Mouse (Mus musculus): ENCODE measurements around the gene Morn3. TPM values are rescaled to one million over a fixed set of nuclear protein-coding genes. Genes with fewer than 3 reads are reported as not detected.
A peak's percentile ranks its signal among the peaks of the same experiment; 100 is the strongest.

Gene Morn3
- polyA plus RNA-seq, 1 experiment from 2014 or later = not detected

DNA sequence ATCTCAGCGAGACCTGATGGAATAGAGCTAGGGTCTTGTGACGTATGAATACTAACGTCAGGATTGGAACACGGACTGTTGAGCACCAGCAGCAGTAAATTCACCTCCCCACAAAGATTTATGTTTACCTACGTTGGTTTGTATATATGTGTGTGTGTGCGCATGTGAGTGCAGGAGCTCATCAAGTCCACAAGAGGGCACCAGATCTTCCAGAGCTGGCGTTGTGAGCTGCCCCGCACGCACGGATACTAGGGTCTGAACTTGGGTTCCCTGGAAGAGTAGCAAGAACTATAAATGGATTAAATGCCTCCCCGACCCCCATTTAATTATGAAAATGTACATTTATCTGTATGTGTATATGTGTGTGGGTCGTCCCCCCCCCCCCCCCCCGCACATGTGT lies 33.7 kb upstream of the Morn3 start:
- DNase-seq (ENCODE audit: low spot score) (no peak), ATAC-seq (replicated peaks; ENCODE audit: low FRiP score) (no peak)
- Histone ChIP-seq H3K9ac (ENCODE audit: low read length) (no peak overlapping the region), H3K4me1 (replicated peaks; ENCODE audit: control insufficient read depth, insufficient read depth, low read length) (peaks cover 8% of the 10 kb centered on the region; the same call in 1 of the 2 replicates), H3K9me3 (ENCODE audit: control insufficient read depth, low read length) (peaks cover 3% of the 10 kb centered on the region; the same call in 1 of the 2 replicates), H3K27me3 (ENCODE audit: control insufficient read depth, insufficient read depth, low read length) (no peaks in the 10 kb centered on the region), H3K4me2 (ENCODE audit: low read depth, low read length, severe bottlenecking) (no peak overlapping the region), H3K36me3 (ENCODE audit: control insufficient read depth, insufficient read depth, low read length) (no peaks in the 10 kb centered on the region), H3K27ac (ENCODE audit: low read depth, low read length) (no peak overlapping the region), H3K4me3 (ENCODE audit: low read depth, low read length) (no peak overlapping the region)
- WGBS = 93% methylated on average over 13 of the region's 13 CpGs

GRCm38 (mm10) chr5:123080041-123080440 lies 33.2 kb upstream of the Morn3 start:
- peaks cover 9% of the 10 kb centered on the region; the same call in 1 of the 2 replicates for H3K4me1 ChIP-seq (replicated peaks; ENCODE audit: control insufficient read depth, insufficient read depth, low read length)

GRCm38 (mm10) chr5:123079568-123079967 lies 32.8 kb upstream of the Morn3 start:
- H3K9ac ChIP-seq (ENCODE audit: low read length) = no peak overlapping the region
- no peak for DNase-seq (ENCODE audit: low spot score)
- no peak overlapping the region for H3K4me3 ChIP-seq (ENCODE audit: low read depth, low read length)
- H3K4me1 ChIP-seq (replicated peaks; ENCODE audit: control insufficient read depth, insufficient read depth, low read length) = peaks cover 9% of the 10 kb centered on the region; the same call in 1 of the 2 replicates
- no peaks in the 10 kb centered on the region for H3K36me3 ChIP-seq (ENCODE audit: control insufficient read depth, insufficient read depth, low read length)
- H3K27me3 ChIP-seq (ENCODE audit: control insufficient read depth, insufficient read depth, low read length) = no peaks in the 10 kb centered on the region
- peaks cover 3% of the 10 kb centered on the region; the same call in 1 of the 2 replicates for H3K9me3 ChIP-seq (ENCODE audit: control insufficient read depth, low read length)
- WGBS = 92% methylated on average over 1 of the region's 1 CpGs
- no peak overlapping the region for H3K4me2 ChIP-seq (ENCODE audit: low read depth, low read length, severe bottlenecking)
- no peak for ATAC-seq (replicated peaks; ENCODE audit: low FRiP score)
- H3K27ac ChIP-seq (ENCODE audit: low read depth, low read length) = no peak overlapping the region

More at GRCm38 (mm10) chr5:123080041-123080440, 33.2 kb upstream of the Morn3 start:
- no peak overlapping the region for H3K9ac ChIP-seq (ENCODE audit: low read length)
- no peaks in the 10 kb centered on the region for H3K27me3 ChIP-seq (ENCODE audit: control insufficient read depth, insufficient read depth, low read length)
- H3K27ac ChIP-seq (ENCODE audit: low read depth, low read length) = no peak overlapping the region
- DNase-seq (ENCODE audit: low spot score) (no peak), ATAC-seq (replicated peaks; ENCODE audit: low FRiP score) (no peak)
- peaks cover 3% of the 10 kb centered on the region; the same call in 1 of the 2 replicates for H3K9me3 ChIP-seq (ENCODE audit: control insufficient read depth, low read length)
- H3K4me3 ChIP-seq (ENCODE audit: low read depth, low read length) = no peak overlapping the region
- 88% methylated on average over 8 of the region's 8 CpGs for WGBS
- no peaks in the 10 kb centered on the region for H3K36me3 ChIP-seq (ENCODE audit: control insufficient read depth, insufficient read depth, low read length)
- H3K4me2 ChIP-seq (ENCODE audit: low read depth, low read length, severe bottlenecking) = no peak overlapping the region

GRCm38 (mm10) chr5:123076419-123077281 lies 29.8 kb upstream of the Morn3 start:
- peak overlapping the region; percentile 61 for H3K9ac ChIP-seq (ENCODE audit: low read length)
- peaks cover 3% of the 10 kb centered on the region; the same call in 1 of the 2 replicates for H3K9me3 ChIP-seq (ENCODE audit: control insufficient read depth, low read length)
- no peaks in the 10 kb centered on the region for H3K36me3 ChIP-seq (ENCODE audit: control insufficient read depth, insufficient read depth, low read length)
- H3K4me1 ChIP-seq (replicated peaks; ENCODE audit: control insufficient read depth, insufficient read depth, low read length) = peaks cover 9% of the 10 kb centered on the region; the same call in 1 of the 2 replicates
- 5% methylated on average over 35 of the region's 35 CpGs for WGBS
- ATAC-seq (replicated peaks; ENCODE audit: low FRiP score) = peak; percentile 83
- no peak overlapping the region for H3K27ac ChIP-seq (ENCODE audit: low read depth, low read length)
- DNase-seq (ENCODE audit: low spot score) = peak; percentile 76
- H3K27me3 ChIP-seq (ENCODE audit: control insufficient read depth, insufficient read depth, low read length) = no peaks in the 10 kb centered on the region
- peak overlapping the region; percentile 98 for H3K4me2 ChIP-seq (ENCODE audit: low read depth, low read length, severe bottlenecking)
- H3K4me3 ChIP-seq (ENCODE audit: low read depth, low read length) = peak overlapping the region; percentile 73

GRCm38 (mm10) chr5:123075576-123076418 lies 29.0 kb upstream of the Morn3 start:
- Histone ChIP-seq H3K9ac (ENCODE audit: low read length) (peak overlapping the region; percentile 61), H3K4me3 (ENCODE audit: low read depth, low read length) (peak overlapping the region; percentile 73), H3K27me3 (ENCODE audit: control insufficient read depth, insufficient read depth, low read length) (no peaks in the 10 kb centered on the region), H3K36me3 (ENCODE audit: control insufficient read depth, insufficient read depth, low read length) (no peaks in the 10 kb centered on the region), H3K4me2 (ENCODE audit: low read depth, low read length, severe bottlenecking) (peak overlapping the region; percentile 98), H3K9me3 (ENCODE audit: control insufficient read depth, low read length) (peaks cover 3% of the 10 kb centered on the region; the same call in 1 of the 2 replicates), H3K4me1 (replicated peaks; ENCODE audit: control insufficient read depth, insufficient read depth, low read length) (peaks cover 9% of the 10 kb centered on the region; the same call in 1 of the 2 replicates), H3K27ac (ENCODE audit: low read depth, low read length) (no peak overlapping the region)
- ATAC-seq (replicated peaks; ENCODE audit: low FRiP score) (peak; percentile 92), DNase-seq (ENCODE audit: low spot score) (peak; percentile 96)
- 9% methylated on average over 45 of the region's 45 CpGs for WGBS

DNA sequence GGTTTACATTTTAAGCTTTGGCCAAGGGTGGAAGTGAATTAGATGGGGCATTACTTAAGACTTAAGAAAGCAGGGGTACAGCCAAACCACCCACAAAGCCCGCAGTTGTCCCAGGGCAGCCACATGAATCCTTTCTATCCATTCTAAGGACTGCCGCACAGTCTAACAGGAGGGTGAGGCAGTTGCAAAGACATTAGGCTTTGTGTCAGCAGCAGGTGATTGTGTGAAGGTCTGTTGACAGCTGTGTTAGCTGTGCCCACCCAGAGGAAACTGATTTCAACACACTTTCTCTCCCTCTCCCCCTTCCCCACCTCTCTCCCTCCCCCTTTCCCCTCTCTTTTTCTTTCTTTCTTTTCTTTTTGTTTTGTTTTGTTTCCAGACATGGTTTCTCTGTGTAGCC lies 21.9 kb upstream of the Morn3 start:
- no peak for ATAC-seq (replicated peaks; ENCODE audit: low FRiP score)
- Histone ChIP-seq H3K9ac (ENCODE audit: low read length) (no peak overlapping the region), H3K4me3 (ENCODE audit: low read depth, low read length) (no peak overlapping the region), H3K9me3 (ENCODE audit: control insufficient read depth, low read length) (no peaks in the 10 kb centered on the region), H3K27ac (ENCODE audit: low read depth, low read length) (no peak overlapping the region), H3K4me1 (replicated peaks; ENCODE audit: control insufficient read depth, insufficient read depth, low read length) (no peaks in the 10 kb centered on the region), H3K36me3 (ENCODE audit: control insufficient read depth, insufficient read depth, low read length) (no peaks in the 10 kb centered on the region), H3K27me3 (ENCODE audit: control insufficient read depth, insufficient read depth, low read length) (no peaks in the 10 kb centered on the region), H3K4me2 (ENCODE audit: low read depth, low read length, severe bottlenecking) (no peak overlapping the region)
- 98% methylated on average over 2 of the region's 2 CpGs for WGBS
- no peak for DNase-seq (ENCODE audit: low spot score)

DNA sequence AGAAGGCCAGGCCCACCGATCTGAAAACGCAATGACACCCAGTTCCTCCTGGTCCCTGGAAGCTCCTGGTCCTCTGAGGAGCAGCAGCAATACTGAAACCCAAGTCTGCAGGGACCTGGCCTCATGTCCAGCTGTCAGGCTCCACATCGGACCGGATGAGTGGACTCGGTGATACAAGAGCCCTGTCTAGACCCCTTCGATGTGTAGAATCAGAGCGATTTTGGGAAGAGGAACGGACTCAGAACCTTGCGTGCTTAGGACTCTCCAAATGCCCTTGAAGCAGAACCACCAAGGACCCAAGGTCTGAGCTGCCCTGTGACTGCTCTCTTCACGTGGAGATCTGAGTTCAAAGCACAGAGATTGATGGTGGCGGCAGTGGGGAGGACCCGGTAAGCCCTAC lies 21.3 kb upstream of the Morn3 start, which contains the start of gene Tmem120b:
Gene Tmem120b (plus strand): TSS at position 301 of the 400 bp plus-strand sequence.
- Histone ChIP-seq H3K27ac (ENCODE audit: low read depth, low read length) (no peak within 1 kb of the TSS), H3K36me3 (ENCODE audit: control insufficient read depth, insufficient read depth, low read length) (no peaks in the 10 kb centered on the region), H3K4me3 (ENCODE audit: low read depth, low read length) (no peak within 1 kb of the TSS), H3K27me3 (ENCODE audit: control insufficient read depth, insufficient read depth, low read length) (no peaks in the 10 kb centered on the region), H3K9ac (ENCODE audit: low read length) (no peak within 1 kb of the TSS), H3K4me1 (replicated peaks; ENCODE audit: control insufficient read depth, insufficient read depth, low read length) (no peaks in the 10 kb centered on the region), H3K4me2 (ENCODE audit: low read depth, low read length, severe bottlenecking) (no peak within 1 kb of the TSS), H3K9me3 (ENCODE audit: control insufficient read depth, low read length) (no peaks in the 10 kb centered on the region)
- WGBS = 88% methylated on average over 12 of the region's 12 CpGs
- ATAC-seq (replicated peaks; ENCODE audit: low FRiP score) = no peak
- no peak for DNase-seq (ENCODE audit: low spot score)

GRCm38 (mm10) chr5:123067395-123067995 lies 20.7 kb upstream of the Morn3 start:
- 29% methylated on average over 6 of the region's 6 CpGs for WGBS

More at GRCm38 (mm10) chr5:123067395-123067995, 20.7 kb upstream of the Morn3 start:
- ATAC-seq (replicated peaks; ENCODE audit: low FRiP score) (no peak), DNase-seq (ENCODE audit: low spot score) (no peak)
- H3K27me3 ChIP-seq (ENCODE audit: control insufficient read depth, insufficient read depth, low read length) = no peaks in the 10 kb centered on the region
- no peaks in the 10 kb centered on the region for H3K36me3 ChIP-seq (ENCODE audit: control insufficient read depth, insufficient read depth, low read length)
- no peak overlapping the region for H3K4me3 ChIP-seq (ENCODE audit: low read depth, low read length)
- H3K27ac ChIP-seq (ENCODE audit: low read depth, low read length) = no peak overlapping the region
- H3K4me2 ChIP-seq (ENCODE audit: low read depth, low read length, severe bottlenecking) = no peak overlapping the region
- H3K9me3 ChIP-seq (ENCODE audit: control insufficient read depth, low read length) = no peaks in the 10 kb centered on the region
- H3K9ac ChIP-seq (ENCODE audit: low read length) = no peak overlapping the region
- no peaks in the 10 kb centered on the region for H3K4me1 ChIP-seq (replicated peaks; ENCODE audit: control insufficient read depth, insufficient read depth, low read length)
